Mouse (Mus musculus) myocyte (in vitro differentiated cells): Measurements from ENCODE around the gene Hspa1b. TPM values are rescaled to one million over a fixed set of nuclear protein-coding genes. Genes with fewer than 3 reads are reported as not detected.
A peak's percentile ranks its signal among the peaks of the same experiment; 100 is the strongest.

Experiments used
- H3K27me3 ChIP-seq: one replicate; pipeline ENCODE4 v1.6.1; 2011; ENCODE audit not compliant: control insufficient read depth, insufficient read depth, insufficient read length
- H3K36me3 ChIP-seq: one replicate; pipeline ENCODE4 v1.6.1; 2011; ENCODE audit not compliant: control insufficient read depth, insufficient read depth
- H3K4me2 ChIP-seq: one replicate; pipeline ENCODE4 v1.6.1; 2011; ENCODE audit warnings: low read depth, control low read depth
- H3K4me3 ChIP-seq: one replicate; pipeline ENCODE4 v1.5.1; 2011; ENCODE audit warnings: mild to moderate bottlenecking, control low read depth, moderate library complexity
- H3K79me2 ChIP-seq: one replicate; pipeline ENCODE4 v1.6.1; 2011; ENCODE audit not compliant: control insufficient read depth, insufficient read depth
- H3ac ChIP-seq: one replicate; pipeline ENCODE4 v1.6.1; 2011; ENCODE audit not compliant: control insufficient read depth, insufficient read length
- CEBPB ChIP-seq: IDR thresholded peaks from 2 replicates; pipeline ENCODE4 v1.6.1; 2011; ENCODE audit warnings: mild to moderate bottlenecking, moderate library complexity; ENCODE audit not compliant: poor library complexity, insufficient read depth, severe bottlenecking
- E2F4 ChIP-seq: IDR thresholded peaks from one replicate; pipeline ENCODE4 v1.6.1; 2011; ENCODE audit warnings: mild to moderate bottlenecking, control low read depth, moderate library complexity; ENCODE audit not compliant: insufficient read depth
- MAX ChIP-seq: IDR thresholded peaks from one replicate; pipeline ENCODE4 v1.6.1; 2011; ENCODE audit warnings: low read depth, mild to moderate bottlenecking, control low read depth
- MYOD1 ChIP-seq, 3 experiments: IDR thresholded peaks; one replicate each; pipeline ENCODE4 v1.6.1; 2011; ENCODE audit warnings: control low read depth in 2 of 3, low read depth in 2 of 3, mild to moderate bottlenecking in 2 of 3, moderate library complexity in 1 of 3; ENCODE audit not compliant: insufficient read length in 2 of 3, control insufficient read depth in 1 of 3
- MYOG ChIP-seq, 3 experiments: IDR thresholded peaks; one replicate each; pipeline ENCODE4 v1.6.1; 2011; ENCODE audit warnings: control low read depth in 2 of 3, low read depth in 2 of 3, mild to moderate bottlenecking in 2 of 3; ENCODE audit not compliant: insufficient read length in 2 of 3, control insufficient read depth in 1 of 3, insufficient read depth in 1 of 3
- POLR2A ChIP-seq: IDR thresholded peaks from one replicate; pipeline ENCODE4 v1.6.1; 2011; ENCODE audit warnings: low read depth, mild to moderate bottlenecking, control low read depth, moderate library complexity; ENCODE audit not compliant: insufficient read length
- POLR2AphosphoS2 ChIP-seq: IDR thresholded peaks from one replicate; pipeline ENCODE4 v1.6.1; 2011; ENCODE audit warnings: low read depth, control low read depth; ENCODE audit not compliant: insufficient read length
- REST ChIP-seq: IDR thresholded peaks from one replicate; pipeline ENCODE4 v1.6.1; 2011; ENCODE audit warnings: mild to moderate bottlenecking, control low read depth, moderate library complexity; ENCODE audit not compliant: insufficient read depth, insufficient read length
- SRF ChIP-seq: IDR thresholded peaks from one replicate; pipeline ENCODE4 v1.6.1; 2011; ENCODE audit warnings: low read depth; ENCODE audit not compliant: control insufficient read depth, insufficient read length
- TCF12 ChIP-seq: IDR thresholded peaks from one replicate; pipeline ENCODE4 v1.6.1; 2011; ENCODE audit warnings: mild to moderate bottlenecking, control low read depth; ENCODE audit not compliant: poor library complexity, insufficient read depth, severe bottlenecking
- TCF3 ChIP-seq: IDR thresholded peaks from one replicate; pipeline ENCODE4 v1.6.1; 2011; ENCODE audit warnings: low read depth, control low read depth; ENCODE audit not compliant: insufficient read length
- USF1 ChIP-seq: IDR thresholded peaks from one replicate; pipeline ENCODE4 v1.6.1; 2011; ENCODE audit warnings: low read depth, mild to moderate bottlenecking, control low read depth, moderate library complexity
- polyA plus RNA-seq: library from polyadenylated mRNA; unstranded; fragments of >200 nt; fragmentation: generic; extraction: Trizol; gene quantifications from one replicate; pipeline ENCODE4 v1.2.1, GENCODE M21; 2012; ENCODE audit warnings: missing spikeins

Hspa1b gene
- polyA plus RNA-seq, 1 experiment, result 7.3 TPM

- no peak for TF ChIP-seq TCF12
- TF ChIP-seq TCF3, result no peak
- TF ChIP-seq REST, result no peak
- TF ChIP-seq E2F4, result no peak
- no peak for TF ChIP-seq USF1
- Histone ChIP-seq H3K4me3 (no peak overlapping the region), H3K79me2 (peaks cover 24% of the 10 kb centered on the region), H3K27me3 (no peaks in the 10 kb centered on the region), H3K36me3 (peaks cover 18% of the 10 kb centered on the region), H3ac (no peak overlapping the region), H3K4me2 (no peak overlapping the region)
Observed at GRCm38 (mm10) chr17:34994751-34995150, 35.7 kb upstream of the Hspa1b start.

GRCm38 (mm10) chr17:34984218-34984617, 25.2 kb upstream of the Hspa1b start:
- H3K4me3 ChIP-seq, result no peak overlapping the region
- peaks cover 43% of the 10 kb centered on the region for H3K79me2 ChIP-seq
- H3K27me3 ChIP-seq, result no peaks in the 10 kb centered on the region
- H3K4me2 ChIP-seq, result no peak overlapping the region
- no peak for TF ChIP-seq POLR2A
- TF ChIP-seq MAX, result no peak
- TF ChIP-seq SRF, result no peak
- TF ChIP-seq E2F4, result no peak
- TF ChIP-seq TCF3, result no peak
- TF ChIP-seq CEBPB, result no peak
- H3ac ChIP-seq, result no peak overlapping the region
- H3K36me3 ChIP-seq, result peaks cover 27% of the 10 kb centered on the region

GRCm38 (mm10) chr17:34982328-34982727, 23.3 kb upstream of the Hspa1b start:
- Histone ChIP-seq H3K79me2 (peaks cover 43% of the 10 kb centered on the region), H3K4me3 (peak overlapping the region; percentile 71), H3ac (peak overlapping the region; percentile 73), H3K4me2 (peak overlapping the region; percentile 84), H3K36me3 (peaks cover 18% of the 10 kb centered on the region), H3K27me3 (no peaks in the 10 kb centered on the region)
- no peak for TF ChIP-seq TCF12

GRCm38 (mm10) chr17:34981690-34982180, 22.7 kb upstream of the Hspa1b start, which contains the start of gene Lsm2:
TSS of gene Lsm2 (plus strand) at chr17:34981862.
- H3K4me2 ChIP-seq, result peak within 1 kb of the TSS; percentile 97
- H3K79me2 ChIP-seq, result peaks cover 43% of the 10 kb centered on the region
- peak; percentile 97 for TF ChIP-seq E2F4
- no peak for TF ChIP-seq TCF12
- TF ChIP-seq MYOG (IDR thresholded peaks at IDR 0.05; ENCODE audit: control insufficient read depth in 1 of 3, insufficient read depth in 1 of 3, insufficient read length in 2 of 3, low read depth in 2 of 3), result peak in 2 of 3 experiments; percentile 71
- no peak for TF ChIP-seq MAX
- peak; percentile 79 for TF ChIP-seq POLR2A
- TF ChIP-seq MYOD1 (IDR thresholded peaks at IDR 0.05; ENCODE audit: control insufficient read depth in 1 of 3, insufficient read length in 2 of 3, low read depth in 2 of 3), result peak in 2 of 3 experiments; percentile 74 to 75
- peak; percentile 93 for TF ChIP-seq POLR2AphosphoS2
- TF ChIP-seq SRF, result peak; percentile 53
- no peak for TF ChIP-seq REST
- H3K4me3 ChIP-seq, result peak within 1 kb of the TSS; percentile 71
- peaks cover 18% of the 10 kb centered on the region for H3K36me3 ChIP-seq
- peak within 1 kb of the TSS; percentile 73 for H3ac ChIP-seq
- H3K27me3 ChIP-seq, result no peaks in the 10 kb centered on the region

GRCm38 (mm10) chr17:34980655-34981054, 21.6 kb upstream of the Hspa1b start:
- Histone ChIP-seq H3K4me2 (peak overlapping the region; percentile 97), H3K4me3 (peak overlapping the region; percentile 71), H3K36me3 (peaks cover 8% of the 10 kb centered on the region), H3K79me2 (peaks cover 43% of the 10 kb centered on the region), H3ac (no peak overlapping the region), H3K27me3 (no peaks in the 10 kb centered on the region)
- TF ChIP-seq USF1 (no peak), MAX (no peak), SRF (no peak), REST (no peak), POLR2AphosphoS2 (no peak), POLR2A (no peak), TCF12 (no peak), CEBPB (no peak), TCF3 (no peak), E2F4 (no peak), MYOG (IDR thresholded peaks at IDR 0.05; ENCODE audit: control insufficient read depth in 1 of 3, insufficient read depth in 1 of 3, insufficient read length in 2 of 3, low read depth in 2 of 3) (no peak), MYOD1 (IDR thresholded peaks at IDR 0.05; ENCODE audit: control insufficient read depth in 1 of 3, insufficient read length in 2 of 3, low read depth in 2 of 3) (no peak)

- no peak for TF ChIP-seq MYOG (IDR thresholded peaks at IDR 0.05; ENCODE audit: control insufficient read depth in 1 of 3, insufficient read depth in 1 of 3, insufficient read length in 2 of 3, low read depth in 2 of 3)
- no peak for TF ChIP-seq TCF12
- TF ChIP-seq CEBPB, result no peak
- no peak for TF ChIP-seq MYOD1 (IDR thresholded peaks at IDR 0.05; ENCODE audit: control insufficient read depth in 1 of 3, insufficient read length in 2 of 3, low read depth in 2 of 3)
- TF ChIP-seq MAX, result no peak
- H3K4me2 ChIP-seq, result no peak overlapping the region
- no peak overlapping the region for H3K4me3 ChIP-seq
Observed at GRCm38 (mm10) chr17:34979631-34980030, 20.6 kb upstream of the Hspa1b start.

More at GRCm38 (mm10) chr17:34979631-34980030, 20.6 kb upstream of the Hspa1b start:
- peaks cover 42% of the 10 kb centered on the region for H3K79me2 ChIP-seq
- no peaks in the 10 kb centered on the region for H3K27me3 ChIP-seq
- no peaks in the 10 kb centered on the region for H3K36me3 ChIP-seq
- no peak overlapping the region for H3ac ChIP-seq
